Mouse (Mus musculus) heart, adult 2 months (tissue): ENCODE measurements around the gene Mrpl42. TPM values are rescaled to one million over a fixed set of nuclear protein-coding genes. Genes with fewer than 3 reads are reported as not detected.

Experiments used
- DNase-seq, 2 experiments: peaks; one replicate each; pipeline ENCODE4 v3.0.0; 2021
- H3K27ac ChIP-seq: fragments of 200-600 bp; 2 replicates; pipeline ENCODE4 v1.8.1; 2022
- H3K27me3 ChIP-seq: fragments of 200-500 bp; 2 replicates; pipeline ENCODE4 v1.6.1; 2012; ENCODE audit warnings: mild to moderate bottlenecking, low read length, inconsistent platforms, mixed read lengths; ENCODE audit not compliant: control insufficient read depth, insufficient read depth
- H3K36me3 ChIP-seq: fragments of 200-500 bp; 2 replicates; pipeline ENCODE4 v1.6.1; 2012; ENCODE audit warnings: low read length, inconsistent platforms; ENCODE audit not compliant: control insufficient read depth, insufficient read depth
- H3K4me1 ChIP-seq: fragments of 200-500 bp; 2 replicates; pipeline ENCODE4 v1.6.1; 2011; ENCODE audit warnings: low read length; ENCODE audit not compliant: control insufficient read depth, insufficient read depth
- H3K4me3 ChIP-seq: fragments of 200-600 bp; 2 replicates; pipeline ENCODE4 v1.8.1; 2022
- H3K79me2 ChIP-seq: fragments of 200-500 bp; replicated peaks from 2 replicates; pipeline ENCODE4 v1.6.1; 2012; ENCODE audit warnings: mild to moderate bottlenecking, inconsistent platforms, low read length, moderate library complexity, mixed read lengths; ENCODE audit not compliant: control insufficient read depth, insufficient read depth
- H3K9ac ChIP-seq: fragments of 200-500 bp; 2 replicates; pipeline ENCODE4 v1.6.1; 2012; ENCODE audit warnings: low read depth, mild to moderate bottlenecking, control low read depth, inconsistent platforms, low read length, mixed read lengths
- CTCF ChIP-seq: fragments of 200-600 bp; IDR thresholded peaks from 2 replicates; pipeline ENCODE4 v1.8.1; 2022; ENCODE audit warnings: antibody characterized with exemption, mild to moderate bottlenecking, moderate library complexity
- EP300 ChIP-seq: fragments of 200-500 bp; IDR thresholded peaks from 2 replicates; pipeline ENCODE4 v1.6.1; 2011; ENCODE audit warnings: low read depth, low read length, control low read depth; ENCODE audit not compliant: insufficient read depth
- POLR2A ChIP-seq: fragments of 200-500 bp; IDR thresholded peaks from 2 replicates; pipeline ENCODE4 v1.6.1; 2011; ENCODE audit warnings: mild to moderate bottlenecking, low read depth, low read length, control low read depth; ENCODE audit not compliant: insufficient read depth
- WGBS: fragments of 180-500 bp; shearing (Covaris S2); methylation state at CpG from one replicate; pipeline ENCODE4 v1.1.7; 2018; 5-methylcytosine and 5-hydroxymethylcytosine counted together
- intact Hi-C: fragments of 180-260 bp; cut with DNase I; formaldehyde crosslinking; loops from one replicate; pipeline ENCODE4 v1.15.1; 2025
- polyA plus RNA-seq: library from polyadenylated mRNA; depleted of rRNA; stranded (reverse); fragments of >200 nt; gene quantifications from 2 replicates; pipeline ENCODE4 v1.2.3, GENCODE M21; 2012
- total RNA-seq, 2 experiments: library from RNA; stranded (reverse); gene quantifications; 2 replicates each; pipeline ENCODE4 v1.2.3; 2021

Mrpl42 gene
- total and polyA plus RNA-seq, 3 experiments: 426 to 684 (median 448) TPM

GRCm38 (mm10) chr10:95471889-95472547 is 29.7 kb downstream of the Mrpl42 start:
- WGBS: 88% methylated on average over 11 of the region's 11 CpGs
- intact Hi-C loops: no loop called here
- DNase-seq: no peak

GRCm38 (mm10) chr10:95471186-95471585 is 30.6 kb downstream of the Mrpl42 start:
- WGBS: 80% methylated on average over 3 of the region's 3 CpGs
- no peaks in the 10 kb centered on the region for H3K27me3 ChIP-seq
- intact Hi-C loops: no loop called here
- no peaks in the 10 kb centered on the region for H3K36me3 ChIP-seq
- H3K4me1 ChIP-seq: no peaks in the 10 kb centered on the region
- TF ChIP-seq CTCF: no peak
- TF ChIP-seq EP300: no peak
- no peak for DNase-seq
- H3K79me2 ChIP-seq: no peaks in the 10 kb centered on the region
- H3K27ac ChIP-seq: no peak overlapping the region
- no peak overlapping the region for H3K9ac ChIP-seq
- H3K4me3 ChIP-seq: no peak overlapping the region

More at GRCm38 (mm10) chr10:95471889-95472547, 29.7 kb downstream of the Mrpl42 start:
- Histone ChIP-seq H3K79me2 (no peaks in the 10 kb centered on the region), H3K9ac (no peak overlapping the region), H3K36me3 (no peaks in the 10 kb centered on the region), H3K27ac (no peak overlapping the region), H3K4me1 (no peaks in the 10 kb centered on the region), H3K4me3 (no peak overlapping the region), H3K27me3 (no peaks in the 10 kb centered on the region)
- no peak for TF ChIP-seq CTCF
- no peak for TF ChIP-seq EP300
- no peak for TF ChIP-seq POLR2A

GRCm38 (mm10) chr10:95468894-95469293 is 32.8 kb downstream of the Mrpl42 start:
- H3K9ac ChIP-seq: no peak overlapping the region
- no peaks in the 10 kb centered on the region for H3K36me3 ChIP-seq
- no peak overlapping the region for H3K4me3 ChIP-seq
- no peaks in the 10 kb centered on the region for H3K79me2 ChIP-seq
- no peak overlapping the region for H3K27ac ChIP-seq
- no peaks in the 10 kb centered on the region for H3K27me3 ChIP-seq
- no peak for TF ChIP-seq POLR2A
- TF ChIP-seq CTCF: no peak
- TF ChIP-seq EP300: no peak
- 69% methylated on average over 4 of the region's 4 CpGs for WGBS
- no peak for DNase-seq
- intact Hi-C loops: no loop called here
- no peaks in the 10 kb centered on the region; the same call in none of the 2 replicates for H3K4me1 ChIP-seq

- no peak for TF ChIP-seq POLR2A
- no peak for TF ChIP-seq EP300
- TF ChIP-seq CTCF: no peak
- no peaks in the 10 kb centered on the region for H3K79me2 ChIP-seq
- DNase-seq: no peak
- H3K9ac ChIP-seq: no peak overlapping the region
- H3K36me3 ChIP-seq: no peaks in the 10 kb centered on the region
- no peak overlapping the region for H3K27ac ChIP-seq
- no peak overlapping the region for H3K4me3 ChIP-seq
- H3K4me1 ChIP-seq: no peaks in the 10 kb centered on the region; the same call in none of the 2 replicates
- WGBS: 32% methylated on average over 4 of the region's 4 CpGs
- no peaks in the 10 kb centered on the region for H3K27me3 ChIP-seq
- intact Hi-C loops: no loop called here
Observed at GRCm38 (mm10) chr10:95465485-95465896, 36.2 kb downstream of the Mrpl42 start.

GRCm38 (mm10) chr10:95464527-95464926 is 37.2 kb downstream of the Mrpl42 start:
- DNase-seq: no peak
- no peaks in the 10 kb centered on the region; the same call in none of the 2 replicates for H3K4me1 ChIP-seq
- H3K9ac ChIP-seq: no peak overlapping the region
- no peak for TF ChIP-seq CTCF
- no peak for TF ChIP-seq POLR2A
- no peak for TF ChIP-seq EP300
- H3K79me2 ChIP-seq: no peaks in the 10 kb centered on the region
- H3K4me3 ChIP-seq: no peak overlapping the region
- no peak overlapping the region for H3K27ac ChIP-seq
- H3K36me3 ChIP-seq: no peaks in the 10 kb centered on the region
- H3K27me3 ChIP-seq: no peaks in the 10 kb centered on the region
- intact Hi-C loops: no loop called here
- WGBS: 79% methylated on average over 6 of the region's 6 CpGs

- 61% methylated on average over 1 of the region's 1 CpGs for WGBS
- DNase-seq: no peak
- intact Hi-C loops: no loop called here
Observed at GRCm38 (mm10) chr10:95462231-95462630, 39.5 kb downstream of the Mrpl42 start.

More at GRCm38 (mm10) chr10:95462231-95462630, 39.5 kb downstream of the Mrpl42 start:
- no peaks in the 10 kb centered on the region for H3K36me3 ChIP-seq
- H3K4me3 ChIP-seq: no peak overlapping the region
- H3K27ac ChIP-seq: no peak overlapping the region
- no peaks in the 10 kb centered on the region for H3K27me3 ChIP-seq
- no peak for TF ChIP-seq POLR2A
- no peak for TF ChIP-seq EP300
- TF ChIP-seq CTCF: no peak
- no peaks in the 10 kb centered on the region for H3K79me2 ChIP-seq
- no peaks in the 10 kb centered on the region; the same call in none of the 2 replicates for H3K4me1 ChIP-seq
- H3K9ac ChIP-seq: no peak overlapping the region
